Mouse (Mus musculus): ENCODE results near the gene Vmn1r126.
"Not testable (repeated sequence)": the region's sequence is repeated elsewhere in the genome, so short reads cannot be mapped to it uniquely, and the experiment has no call there.

DNA sequence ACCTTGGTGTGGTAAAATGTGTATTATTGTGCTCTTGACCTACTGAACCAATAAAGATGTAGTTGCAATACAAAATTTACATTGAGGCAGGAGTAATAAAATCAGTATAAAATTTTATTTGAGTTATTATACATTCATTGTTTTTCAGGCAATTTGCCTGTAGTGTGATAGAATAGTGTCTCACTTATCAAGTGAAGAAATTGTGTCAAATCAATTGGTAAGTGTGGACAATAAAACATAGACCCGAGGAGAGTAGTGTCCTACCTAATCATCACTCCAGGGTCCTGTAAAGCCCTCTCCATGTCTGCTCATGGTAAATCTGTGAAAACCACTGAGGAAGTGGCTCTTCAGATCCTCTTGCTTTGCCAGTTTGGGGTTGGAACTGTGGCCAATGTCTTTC lies 47.8 kb upstream of the Vmn1r126 start, which contains the start of gene Vmn1r128:
- not testable (repeated sequence) for TF ChIP-seq POLR2A (IDR thresholded peaks at IDR 0.05; ENCODE audit: borderline replicate concordance, extremely low read depth, insufficient read depth, insufficient read length, poor library complexity, severe bottlenecking); CTCF (IDR thresholded peaks at IDR 0.05; ENCODE audit: borderline replicate concordance, extremely low read depth, insufficient read depth, insufficient read length)
